Comparison of ENCODE assay signal across 23 mouse cellular contexts in genomic region chr1:55437095-55437494, GRCm38 (mm10). TPM values are rescaled to one million over a fixed set of nuclear protein-coding genes. Genes with fewer than 3 reads are reported as not detected.
DNase-seq lines count a peak whose midpoint lies in the region; ATAC-seq and TF ChIP-seq lines count a peak whose summit lies in the region.
"Had no signal": no experiment of that assay in that cellular context is flagged by ENCODE, and none has a peak within 500 bp of the region (broad histone marks: within the 10 kb centered on the region; RNA-seq: fewer than 3 reads in every experiment).

No protein-coding gene starts in this region.

- H3K4me3 ChIP-seq in heart, embryonic 13.5 days: no peak overlapping the region
- H3K4me3 ChIP-seq in lung, embryonic 14.5 days (ENCODE audit: low read depth, low read length): no peak overlapping the region
- H3K4me3 ChIP-seq in intestine, embryonic 15.5 days (replicated peaks): no peak overlapping the region
- H3K4me3 ChIP-seq in stomach, embryonic 16.5 days (replicated peaks; ENCODE audit: low read length): no peak overlapping the region
- H3K4me3 ChIP-seq: embryonic facial prominence, embryonic 10.5 days; hindbrain, embryonic 10.5 days; left cerebral cortex, adult 2 months; midbrain, embryonic 10.5 days had no signal

- H3K36me3 ChIP-seq in heart, embryonic 13.5 days: no peaks in the 10 kb centered on the region
- H3K36me3 ChIP-seq in lung, embryonic 14.5 days (ENCODE audit: insufficient read depth): no peaks in the 10 kb centered on the region
- no peaks in the 10 kb centered on the region for H3K36me3 ChIP-seq in intestine, embryonic 15.5 days
- H3K36me3 ChIP-seq in stomach, embryonic 16.5 days (ENCODE audit: control insufficient read depth, insufficient read depth, low read length): no peaks in the 10 kb centered on the region
- H3K36me3 ChIP-seq: embryonic facial prominence, embryonic 10.5 days; hindbrain, embryonic 10.5 days; midbrain, embryonic 10.5 days had no signal

- DNase-seq in heart, adult 11 months: no peak
- DNase-seq in lung, embryonic 14.5 days: peak; percentile 20
- DNase-seq in lung, postnatal 10 days: no peak
- no peak for DNase-seq in adrenal gland, postnatal 14 days
- DNase-seq: adrenal gland, postnatal 36 days; cerebellum, adult 9-10 months; gastrocnemius, postnatal 10 days; kidney, adult 18-20 months; kidney, postnatal 4 days; layer of hippocampus, adult 9-11 months; lung, postnatal 4 days had no signal

- 53% methylated on average over 8 of the region's 8 CpGs for WGBS in heart, embryonic 13.5 days
- WGBS in lung, embryonic 14.5 days: 23% methylated on average over 8 of the region's 8 CpGs
- 30% methylated on average over 8 of the region's 8 CpGs for WGBS in intestine, embryonic 15.5 days
- 30% methylated on average over 8 of the region's 8 CpGs for WGBS in stomach, embryonic 16.5 days

- H3K4me2 ChIP-seq in heart, embryonic 13.5 days: peak overlapping the region; percentile 30; the same call in 1 of the 2 replicates
- peak overlapping the region; percentile 27 for H3K4me2 ChIP-seq in lung, embryonic 14.5 days
- H3K4me2 ChIP-seq in intestine, embryonic 15.5 days (replicated peaks): peak overlapping the region; percentile 22; the same call in 1 of the 2 replicates
- peak overlapping the region; percentile 18; the same call in 1 of the 2 replicates for H3K4me2 ChIP-seq in stomach, embryonic 16.5 days (ENCODE audit: low read depth, low read length)

- no peak for ATAC-seq in heart, embryonic 13.5 days (ENCODE audit: extremely low read depth, insufficient number of reproducible peaks, low FRiP score, low TSS enrichment)
- ATAC-seq in lung, embryonic 14.5 days (ENCODE audit: insufficient read depth): peak; percentile 52; the same call in 1 of the 2 replicates
- no peak for ATAC-seq in intestine, embryonic 15.5 days
- peak; percentile 53; the same call in 1 of the 2 replicates for ATAC-seq in stomach, embryonic 16.5 days (ENCODE audit: insufficient read depth, low FRiP score)
- ATAC-seq: forebrain, embryonic 16.5 days; hindbrain, embryonic 16.5 days; midbrain, embryonic 16.5 days had no signal

- TF ChIP-seq CTCF in lung, embryonic 14.5 days (IDR thresholded peaks at IDR 0.05; ENCODE audit: low read depth): no peak

- no peaks in the 10 kb centered on the region for H3K9me3 ChIP-seq in heart, embryonic 13.5 days
- no peaks in the 10 kb centered on the region for H3K9me3 ChIP-seq in lung, embryonic 14.5 days (ENCODE audit: low read depth, low read length)
- no peaks in the 10 kb centered on the region for H3K9me3 ChIP-seq in intestine, embryonic 15.5 days
- H3K9me3 ChIP-seq in stomach, embryonic 16.5 days (replicated peaks; ENCODE audit: control insufficient read depth, low read length): no peaks in the 10 kb centered on the region
- H3K9me3 ChIP-seq: embryonic facial prominence, embryonic 10.5 days; hindbrain, embryonic 10.5 days; midbrain, embryonic 10.5 days had no signal

- peaks cover 15% of the 10 kb centered on the region for H3K4me1 ChIP-seq in heart, embryonic 13.5 days
- peaks cover 15% of the 10 kb centered on the region; the same call in 1 of the 2 replicates for H3K4me1 ChIP-seq in lung, embryonic 14.5 days (ENCODE audit: insufficient read depth)
- peaks cover 3% of the 10 kb centered on the region; the same call in 1 of the 2 replicates for H3K4me1 ChIP-seq in intestine, embryonic 15.5 days (replicated peaks)
- peaks cover 26% of the 10 kb centered on the region for H3K4me1 ChIP-seq in stomach, embryonic 16.5 days (ENCODE audit: control insufficient read depth, insufficient read depth, low read length)
- H3K4me1 ChIP-seq: hindbrain, embryonic 10.5 days; midbrain, embryonic 10.5 days had no signal

- no peak overlapping the region for H3K9ac ChIP-seq in heart, embryonic 13.5 days
- no peak overlapping the region for H3K9ac ChIP-seq in lung, embryonic 14.5 days
- no peak overlapping the region for H3K9ac ChIP-seq in intestine, embryonic 15.5 days
- H3K9ac ChIP-seq in stomach, embryonic 16.5 days (ENCODE audit: low read length): no peak overlapping the region
- H3K9ac ChIP-seq: liver, embryonic 14.5 days had no signal

- H3K27ac ChIP-seq in heart, embryonic 13.5 days (replicated peaks): no peak overlapping the region
- no peak overlapping the region for H3K27ac ChIP-seq in lung, embryonic 14.5 days (ENCODE audit: low read depth)
- no peak overlapping the region for H3K27ac ChIP-seq in intestine, embryonic 15.5 days
- H3K27ac ChIP-seq in stomach, embryonic 16.5 days (ENCODE audit: low read length): peak overlapping the region; percentile 0
- H3K27ac ChIP-seq: embryonic facial prominence, embryonic 10.5 days; hindbrain, embryonic 10.5 days; left cerebral cortex, adult 2 months; liver, embryonic 14.5 days; midbrain, embryonic 10.5 days had no signal

- H3K27me3 ChIP-seq in heart, embryonic 13.5 days (replicated peaks): no peaks in the 10 kb centered on the region
- H3K27me3 ChIP-seq in lung, embryonic 14.5 days (ENCODE audit: insufficient read depth, low read length): no peaks in the 10 kb centered on the region
- H3K27me3 ChIP-seq in intestine, embryonic 15.5 days (replicated peaks): no peaks in the 10 kb centered on the region
- no peaks in the 10 kb centered on the region for H3K27me3 ChIP-seq in stomach, embryonic 16.5 days (ENCODE audit: control insufficient read depth, insufficient read depth, low read length)

RNA-seq across cellular contexts. Expression of gene Plcl1, which starts 31.4 kb away (rescaled TPM):
- 0.67 and 0.71 TPM in 2 replicates for polyA plus RNA-seq in heart, embryonic 13.5 days (2015; fragmentation: Nextera tagmentation; extraction: Ambion mirVana)
- 1.9 and 2.1 TPM in 2 replicates for polyA plus RNA-seq in lung, embryonic 14.5 days (2014; fragmentation: Nextera tagmentation; extraction: Ambion mirVana)
- 1.6 and 2.5 TPM in 2 replicates for polyA plus RNA-seq in intestine, embryonic 15.5 days (2015; fragmentation: Nextera tagmentation; extraction: Ambion mirVana)
- polyA plus RNA-seq in stomach, embryonic 16.5 days (2015; fragmentation: Nextera tagmentation; extraction: Ambion mirVana): 1.9 and 2.2 TPM in 2 replicates
- 5.3 and 6.2 TPM in 2 replicates for total RNA-seq in adrenal gland, postnatal 14 days (2021)
- total RNA-seq: granulocyte monocyte progenitor cell, adult 5-6 weeks had no signal

Comparison
In these comparisons a context has a peak if more than half of its experiments do, and no peak if none do; other contexts are left out.
1. ATAC-seq: peak in lung, embryonic 14.5 days (single experiment) and stomach, embryonic 16.5 days (single experiment); none in heart, embryonic 13.5 days (single experiment) and intestine, embryonic 15.5 days (single experiment).
2. Peak in every context shown above with its lines, with median percentiles within 50 percentile points of each other: H3K4me2 ChIP-seq.